Mouse (Mus musculus) thymus, adult 2 months (tissue): ENCODE results near the gene Psmb3. TPM values are rescaled to one million over a fixed set of nuclear protein-coding genes. Genes with fewer than 3 reads are reported as not detected.

ENCODE experiments used
- DNase-seq: peaks from one replicate; pipeline ENCODE4 v3.0.0; 2021
- H3K27ac ChIP-seq: fragments of 200-500 bp; 2 replicates; pipeline ENCODE4 v1.5.1; 2012; ENCODE audit warnings: low read length, control low read depth; ENCODE audit not compliant: control insufficient read depth, insufficient read depth
- H3K27me3 ChIP-seq: fragments of 200-500 bp; 2 replicates; pipeline ENCODE4 v1.6.1; 2012; ENCODE audit warnings: mild to moderate bottlenecking, low read length, moderate library complexity, mixed read lengths; ENCODE audit not compliant: control insufficient read depth, insufficient read depth
- H3K36me3 ChIP-seq: fragments of 200-500 bp; 2 replicates; pipeline ENCODE4 v1.6.1; 2012; ENCODE audit warnings: mild to moderate bottlenecking, low read length, moderate library complexity; ENCODE audit not compliant: control insufficient read depth, insufficient read depth
- H3K4me1 ChIP-seq: fragments of 200-500 bp; replicated peaks from 2 replicates; pipeline ENCODE4 v1.6.1; 2012; ENCODE audit warnings: low read length; ENCODE audit not compliant: control insufficient read depth, insufficient read depth
- H3K4me3 ChIP-seq: fragments of 200-500 bp; 2 replicates; pipeline ENCODE4 v1.5.1; 2012; ENCODE audit warnings: mild to moderate bottlenecking, low read length, control low read depth, moderate library complexity; ENCODE audit not compliant: control insufficient read depth, insufficient read depth
- CTCF ChIP-seq: fragments of 200-500 bp; IDR thresholded peaks from 2 replicates; pipeline ENCODE4 v1.5.1; 2012; ENCODE audit warnings: mild to moderate bottlenecking, control low read depth, low read length, moderate library complexity, borderline replicate concordance; ENCODE audit not compliant: control insufficient read depth, poor library complexity, insufficient read depth; ENCODE audit errors: extremely low read depth
- POLR2A ChIP-seq: fragments of 200-500 bp; IDR thresholded peaks from 2 replicates; pipeline ENCODE4 v1.6.1; 2012; ENCODE audit warnings: mild to moderate bottlenecking, low read length, control low read depth, moderate library complexity; ENCODE audit not compliant: control insufficient read depth, poor library complexity, insufficient read depth; ENCODE audit errors: extremely low read depth
- WGBS: fragments of 180-500 bp; shearing (Covaris S2); methylation state at CpG from one replicate; pipeline ENCODE4 v1.1.7; 2018; 5-methylcytosine and 5-hydroxymethylcytosine counted together
- polyA plus RNA-seq: library from polyadenylated mRNA; depleted of rRNA; stranded (reverse); fragments of >200 nt; gene quantifications from 2 replicates; pipeline ENCODE4 v1.2.3, GENCODE M21; 2012

The Psmb3 gene
- polyA plus RNA-seq, 1 experiment, result 477 TPM

DNA sequence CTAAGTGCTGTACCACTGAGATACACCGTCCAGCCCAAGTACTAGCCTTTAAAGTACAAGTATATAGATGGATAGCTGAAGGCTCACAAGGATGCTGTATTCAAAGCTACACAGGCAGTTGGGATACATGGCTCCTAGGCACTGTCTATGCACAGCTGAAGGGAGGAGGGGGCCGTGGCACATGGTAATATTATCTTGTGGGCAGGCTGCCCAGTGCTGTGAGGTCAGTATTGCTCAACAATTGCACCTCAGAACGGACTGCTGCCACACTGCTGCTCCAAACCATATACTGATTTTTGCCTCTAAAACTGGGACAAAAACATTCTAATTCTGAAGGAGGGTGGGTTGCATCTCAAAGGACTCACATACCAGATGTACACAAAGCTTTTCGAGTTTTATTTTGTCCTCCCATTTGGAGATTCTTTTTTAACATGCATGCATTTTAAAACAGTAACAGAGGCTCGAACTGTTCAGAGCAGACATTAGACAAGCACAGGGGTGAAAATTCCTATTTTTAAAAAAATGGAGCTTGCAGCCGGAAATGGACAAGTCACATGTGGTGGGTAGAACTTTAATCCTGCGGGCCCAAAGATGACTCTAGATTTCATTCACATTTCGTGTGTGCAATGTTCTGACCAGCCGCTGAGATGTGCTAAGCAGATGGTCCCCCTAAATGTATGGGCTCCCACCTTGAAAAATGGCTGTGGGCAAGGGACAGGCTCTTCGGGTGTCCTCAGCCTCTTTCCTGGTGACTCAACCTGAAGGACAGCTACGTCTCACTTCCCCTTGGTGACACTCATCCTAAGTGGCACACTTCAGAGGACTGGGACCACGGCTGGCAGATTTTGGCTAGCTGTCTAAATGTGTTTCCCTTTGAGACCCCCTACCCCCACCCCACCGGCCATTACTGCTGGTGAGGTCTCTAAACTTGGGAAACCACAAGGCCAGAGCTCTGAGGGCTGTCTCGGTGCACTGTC is 11.9 kb downstream of the Psmb3 start:
- WGBS, result 92% methylated on average over 14 of the region's 14 CpGs
- H3K27ac ChIP-seq, result no peak overlapping the region

DNA sequence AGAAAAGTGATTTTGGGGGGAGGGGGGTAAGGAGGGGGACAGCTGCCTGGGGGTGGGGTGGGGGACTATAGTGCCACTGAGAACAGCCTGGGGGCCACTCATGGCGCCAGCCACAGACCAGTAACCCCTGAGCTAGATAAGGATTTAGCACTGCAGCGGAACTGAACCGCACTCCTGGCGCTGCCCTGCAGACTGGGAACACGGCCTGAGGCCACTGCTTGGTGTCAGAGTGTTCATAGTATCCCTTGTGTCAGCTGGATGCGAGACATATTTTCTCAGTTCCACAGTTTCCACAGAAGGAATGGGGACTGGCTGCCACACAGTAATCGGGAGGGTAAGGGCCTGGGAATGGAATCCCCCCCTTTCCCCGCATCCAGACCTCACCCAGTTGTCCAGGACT is 12.8 kb downstream of the Psmb3 start:
- TF ChIP-seq CTCF, result no peak
- H3K27me3 ChIP-seq, result no peaks in the 10 kb centered on the region
- DNase-seq, result no peak
- H3K36me3 ChIP-seq, result peaks cover 39% of the 10 kb centered on the region
- peaks cover 25% of the 10 kb centered on the region for H3K4me1 ChIP-seq
- 97% methylated on average over 8 of the region's 8 CpGs for WGBS
- H3K4me3 ChIP-seq, result no peak overlapping the region
- no peak overlapping the region for H3K27ac ChIP-seq

More for the DNA sequence above, 11.9 kb downstream of the Psmb3 start:
- no peak for DNase-seq
- no peaks in the 10 kb centered on the region for H3K27me3 ChIP-seq
- H3K36me3 ChIP-seq, result peaks cover 37% of the 10 kb centered on the region
- H3K4me1 ChIP-seq, result peaks cover 29% of the 10 kb centered on the region
- no peak for TF ChIP-seq CTCF
- no peak overlapping the region for H3K4me3 ChIP-seq

DNA sequence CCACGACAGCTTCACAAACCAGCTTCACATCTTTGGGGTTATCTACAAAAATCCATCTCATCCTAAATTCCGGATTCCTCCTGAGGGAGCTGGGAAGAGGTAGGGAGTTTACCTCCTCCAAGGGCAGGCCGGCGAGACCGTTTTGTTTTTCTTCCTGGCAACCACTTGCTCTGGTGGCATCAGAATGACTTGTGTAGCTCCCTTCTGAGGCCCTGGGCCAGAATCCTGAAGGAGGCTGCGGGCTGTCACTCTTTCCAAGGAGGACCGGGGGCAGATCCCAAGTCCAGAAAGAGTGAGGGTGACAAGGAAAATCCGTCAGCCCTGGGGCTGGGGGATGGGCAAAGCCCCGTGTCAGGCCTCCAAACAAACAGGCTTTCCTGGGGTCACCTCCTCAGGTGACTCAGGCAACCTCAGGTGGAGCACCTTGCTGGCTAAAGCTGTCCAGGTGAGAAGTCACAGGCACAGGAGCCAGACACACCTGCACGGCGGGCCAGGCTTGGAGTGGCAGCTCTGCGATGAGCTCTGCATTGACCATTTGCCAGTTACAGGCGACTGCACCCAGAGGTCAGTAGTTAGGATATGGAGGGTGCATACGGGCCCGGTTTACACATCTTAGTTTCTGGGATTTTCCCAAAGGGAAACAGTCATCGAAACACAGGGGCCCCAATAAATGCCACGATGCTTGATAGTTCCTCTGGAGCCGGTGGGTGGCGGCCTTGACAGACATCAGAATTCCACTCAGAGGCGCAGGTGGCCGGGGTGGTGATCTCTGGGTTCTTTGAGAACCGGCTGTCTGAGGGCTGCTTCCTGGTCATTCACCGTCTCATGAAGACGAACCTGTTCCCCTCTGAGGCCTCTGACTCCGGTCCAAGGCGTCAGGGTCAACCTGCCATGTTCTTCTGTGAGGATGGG is 14.4 kb downstream of the Psmb3 start:
- H3K27ac ChIP-seq, result peak overlapping the region; percentile 7; the same call in 1 of the 2 replicates
- peaks cover 18% of the 10 kb centered on the region for H3K4me1 ChIP-seq
- no peak for DNase-seq
- H3K36me3 ChIP-seq, result peaks cover 49% of the 10 kb centered on the region
- no peak overlapping the region for H3K4me3 ChIP-seq
- H3K27me3 ChIP-seq, result no peaks in the 10 kb centered on the region
- TF ChIP-seq CTCF, result no peak
- TF ChIP-seq POLR2A, result no peak
- WGBS, result 82% methylated on average over 26 of the region's 26 CpGs

DNA sequence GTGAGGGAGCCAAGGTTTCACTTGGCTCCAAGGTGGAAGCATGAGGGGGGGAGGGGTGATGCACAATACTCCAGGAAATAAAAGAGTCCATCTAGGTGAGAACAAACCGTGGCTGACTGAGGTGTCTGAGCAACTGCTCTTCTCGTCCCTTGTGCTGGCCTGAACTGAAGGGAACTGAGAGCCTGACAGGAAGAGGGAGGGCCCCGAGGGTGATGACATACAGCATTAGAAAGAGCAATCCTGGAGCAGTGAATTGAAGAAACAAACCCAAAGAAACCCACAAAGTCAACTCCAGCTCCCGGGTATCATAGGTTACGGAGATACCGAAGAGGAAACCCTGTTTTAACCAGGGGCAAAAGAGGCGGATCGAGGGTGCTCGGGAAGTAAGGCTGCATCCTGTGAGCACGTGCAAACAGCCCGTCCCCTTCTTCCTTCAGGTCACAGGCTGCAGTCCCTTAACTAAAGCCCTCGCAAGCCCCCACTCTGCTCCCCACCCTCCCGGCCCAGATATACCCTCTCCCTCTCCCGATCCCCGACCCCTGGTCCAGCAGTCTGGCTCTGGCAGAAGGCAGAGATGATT is 15.2 kb downstream of the Psmb3 start:
- Histone ChIP-seq H3K27ac (peak overlapping the region; percentile 12; the same call in 1 of the 2 replicates), H3K27me3 (no peaks in the 10 kb centered on the region), H3K4me3 (no peak overlapping the region), H3K4me1 (peaks cover 18% of the 10 kb centered on the region), H3K36me3 (peaks cover 47% of the 10 kb centered on the region)
- TF ChIP-seq POLR2A (no peak), CTCF (no peak)
- peak; percentile 26 for DNase-seq
- 15% methylated on average over 15 of the region's 15 CpGs for WGBS

DNA sequence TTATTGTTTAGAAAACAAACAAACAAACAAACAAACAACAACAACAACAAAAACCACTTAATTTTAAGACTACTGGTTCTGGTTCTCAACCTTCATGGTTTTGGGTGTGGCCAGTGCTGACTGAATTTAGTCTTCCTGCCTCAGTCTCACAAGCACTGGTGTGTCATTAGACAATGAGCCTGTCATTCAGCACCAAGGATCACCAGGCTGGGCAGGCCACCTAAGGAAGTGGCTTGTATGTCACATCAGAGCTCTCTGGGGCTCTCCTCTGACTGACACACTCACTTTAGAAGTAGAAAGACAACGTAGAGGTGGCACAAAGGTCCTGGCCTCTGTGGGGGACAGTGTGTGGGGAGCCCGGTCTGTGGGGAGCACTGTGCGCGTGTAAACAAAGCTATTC is 15.8 kb downstream of the Psmb3 start:
- H3K27me3 ChIP-seq, result no peaks in the 10 kb centered on the region
- TF ChIP-seq CTCF (no peak), POLR2A (no peak)
- no peak for DNase-seq
- H3K4me1 ChIP-seq, result peaks cover 18% of the 10 kb centered on the region
- peak overlapping the region; percentile 12; the same call in 1 of the 2 replicates for H3K27ac ChIP-seq
- WGBS, result 74% methylated on average over 4 of the region's 4 CpGs
- peaks cover 44% of the 10 kb centered on the region for H3K36me3 ChIP-seq
- no peak overlapping the region for H3K4me3 ChIP-seq

DNA sequence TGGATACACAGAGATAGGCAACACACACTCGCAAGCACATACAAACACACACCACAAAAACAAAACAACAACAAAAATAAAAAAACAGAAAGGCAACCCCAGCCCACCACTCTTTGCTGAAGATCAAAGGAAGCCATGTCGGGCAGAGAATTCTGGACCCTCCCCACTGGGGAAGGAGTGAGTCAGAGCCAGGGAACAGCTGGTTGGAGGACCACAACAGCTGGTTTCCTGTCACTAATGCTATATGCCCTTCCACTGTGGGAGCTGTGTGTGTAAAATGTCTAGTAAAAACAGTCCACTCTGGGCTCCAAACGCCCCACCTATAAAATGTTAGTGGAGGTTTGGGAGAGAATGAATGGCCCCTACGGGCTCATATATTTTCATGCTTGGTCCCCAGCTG is 18.1 kb downstream of the Psmb3 start:
- H3K4me3 ChIP-seq, result no peak overlapping the region
- 86% methylated on average over 4 of the region's 4 CpGs for WGBS
- DNase-seq, result no peak
- peaks cover 18% of the 10 kb centered on the region for H3K4me1 ChIP-seq
- peaks cover 61% of the 10 kb centered on the region for H3K36me3 ChIP-seq
- H3K27ac ChIP-seq, result no peak overlapping the region
- TF ChIP-seq POLR2A (no peak), CTCF (no peak)
- no peaks in the 10 kb centered on the region for H3K27me3 ChIP-seq

- H3K27ac ChIP-seq, result no peak overlapping the region
- 66% methylated on average over 7 of the region's 7 CpGs for WGBS
- peaks cover 22% of the 10 kb centered on the region for H3K4me1 ChIP-seq
- no peak for TF ChIP-seq CTCF
- TF ChIP-seq POLR2A, result no peak
- H3K4me3 ChIP-seq, result no peak overlapping the region
- H3K36me3 ChIP-seq, result peaks cover 57% of the 10 kb centered on the region
- DNase-seq, result no peak
- H3K27me3 ChIP-seq, result no peaks in the 10 kb centered on the region
Measured at GRCm38 (mm10) chr11:97723709-97724108, 20.5 kb downstream of the Psmb3 start.
